Mouse (Mus musculus) cerebellum, postnatal 14 days (tissue): ENCODE measurements around the gene Zfp882.
"Not testable (repeated sequence)": the region's sequence is repeated elsewhere in the genome, so short reads cannot be mapped to it uniquely, and the experiment has no call there.

Source experiments
- DNase-seq, 2 experiments: peaks; one replicate each; pipeline ENCODE4 v3.0.0; 2021; ENCODE audit warnings: mixed read lengths in 2 of 2

Zfp882 gene

GRCm38 (mm10) chr8:71952961-71953700 is 44.7 kb downstream of the Zfp882 start:
- not testable (repeated sequence) for DNase-seq

- DNase-seq = no peak
Measured at GRCm38 (mm10) chr8:71954666-71955065, 46.3 kb downstream of the Zfp882 start.

- DNase-seq = no peak
Measured at GRCm38 (mm10) chr8:71960483-71960882, 52.1 kb downstream of the Zfp882 start.

GRCm38 (mm10) chr8:71961796-71962195 is 53.4 kb downstream of the Zfp882 start:
- no peak for DNase-seq

GRCm38 (mm10) chr8:71964051-71964450 is 55.6 kb downstream of the Zfp882 start:
- DNase-seq = no peak

GRCm38 (mm10) chr8:71965166-71965565 is 56.8 kb downstream of the Zfp882 start:
- DNase-seq = no peak
